15 mouse cellular contexts compared by ENCODE assay signal in the genomic region with DNA sequence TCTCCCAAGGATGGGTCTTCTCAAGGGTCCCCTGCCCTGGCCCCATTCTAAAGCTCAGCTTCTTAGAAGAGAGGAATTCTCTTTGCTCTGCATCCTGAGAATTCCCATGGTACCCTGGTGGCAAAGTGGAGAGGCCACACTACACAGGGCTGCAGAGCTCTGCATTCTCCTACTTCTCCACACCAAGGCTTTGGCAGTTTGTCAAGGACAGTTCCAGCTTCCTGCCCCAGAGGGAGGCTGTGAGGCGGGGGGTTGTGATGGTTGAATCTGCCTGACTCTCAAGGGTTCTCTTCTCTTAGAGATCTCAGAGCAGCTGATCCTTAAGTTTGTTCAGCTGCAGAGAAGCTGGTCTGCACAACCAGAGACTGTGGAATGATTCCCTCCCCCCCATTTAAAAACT. TPM values are rescaled to one million over a fixed set of nuclear protein-coding genes. Genes with fewer than 3 reads are reported as not detected.
A peak's percentile ranks its signal among the peaks of the same experiment; 100 is the strongest.
DNase-seq lines count a peak whose midpoint lies in the region; ATAC-seq and TF ChIP-seq lines count a peak whose summit lies in the region.
"Had no signal": no experiment of that assay in that cellular context is flagged by ENCODE, and none has a peak within 500 bp of the region (broad histone marks: within the 10 kb centered on the region; RNA-seq: fewer than 3 reads in every experiment).

No protein-coding gene starts in this region.

- H3K4me1 ChIP-seq in heart, postnatal 0 days (ENCODE audit: control insufficient read depth, insufficient read depth): no peaks in the 10 kb centered on the region; the same call in 1 of the 2 replicates
- H3K4me1 ChIP-seq in lung, embryonic 15.5 days: peaks cover 17% of the 10 kb centered on the region

- 22% methylated on average over 1 of the region's 1 CpGs for WGBS in heart, postnatal 0 days
- WGBS in lung, embryonic 15.5 days: 50% methylated on average over 1 of the region's 1 CpGs

- no peaks in the 10 kb centered on the region for H3K27me3 ChIP-seq in heart, postnatal 0 days (ENCODE audit: control insufficient read depth, insufficient read depth, low read length)
- no peaks in the 10 kb centered on the region for H3K27me3 ChIP-seq in lung, embryonic 15.5 days

- TF ChIP-seq EP300 in heart, postnatal 0 days (IDR thresholded peaks at IDR 0.05; ENCODE audit: low read depth): no peak

- ATAC-seq in heart, postnatal 0 days (ENCODE audit: insufficient read depth, low read depth): no peak
- ATAC-seq in lung, embryonic 15.5 days (ENCODE audit: borderline replicate concordance, extremely low read depth, low FRiP score, low TSS enrichment): 0 out of 2 replicates have a peak, but pooled peaks have one; percentile 5
- ATAC-seq: forebrain, embryonic 14.5 days had no signal

- H3K27ac ChIP-seq in heart, postnatal 0 days (ENCODE audit: low read depth): no peak overlapping the region
- H3K27ac ChIP-seq in lung, embryonic 15.5 days: no peak overlapping the region
- H3K27ac ChIP-seq: gastrocnemius, adult 2 months; kidney, postnatal 0 days had no signal

- no peak overlapping the region for H3K4me2 ChIP-seq in heart, postnatal 0 days (ENCODE audit: low read depth, low read length)
- no peak overlapping the region for H3K4me2 ChIP-seq in lung, embryonic 15.5 days

- H3K4me3 ChIP-seq in heart, postnatal 0 days (ENCODE audit: low read depth, low read length): no peak overlapping the region
- H3K4me3 ChIP-seq in lung, embryonic 15.5 days: no peak overlapping the region
- H3K4me3 ChIP-seq: gastrocnemius, adult 2 months; myocyte had no signal

- H3K9me3 ChIP-seq in heart, postnatal 0 days (replicated peaks; ENCODE audit: control insufficient read depth, low read length): no peaks in the 10 kb centered on the region
- H3K9me3 ChIP-seq in lung, embryonic 15.5 days: no peaks in the 10 kb centered on the region
- H3K9me3 ChIP-seq: G1E had no signal

- H3K9ac ChIP-seq in heart, postnatal 0 days (replicated peaks; ENCODE audit: low read depth, low read length): no peak overlapping the region
- no peak overlapping the region for H3K9ac ChIP-seq in lung, embryonic 15.5 days

- no peak for DNase-seq in heart, postnatal 0 days (ENCODE audit: low spot score)
- DNase-seq in heart, adult 8-10 months (ENCODE audit: low spot score): no peak
- DNase-seq in lung, postnatal 36 days: no peak
- DNase-seq in ES-CJ7 (ENCODE audit: low read depth, low spot score) (peak; percentile 40), MN1 (ENCODE audit: low spot score) (no peak)
- DNase-seq in adrenal gland, postnatal 10 days: peak; percentile 69
- DNase-seq: cerebellum, adult 2 months; gastrocnemius, adult 2 months; heart, adult 18-20 months; liver had no signal

- no peaks in the 10 kb centered on the region for H3K36me3 ChIP-seq in heart, postnatal 0 days (replicated peaks; ENCODE audit: control insufficient read depth, insufficient read depth, low read length)
- peaks cover 23% of the 10 kb centered on the region; the same call in 1 of the 2 replicates for H3K36me3 ChIP-seq in lung, embryonic 15.5 days
- H3K36me3 ChIP-seq: G1E had no signal

- 0 out of 2 replicates have a peak, but pooled peaks have one; percentile 1 for TF ChIP-seq CTCF in heart, postnatal 0 days (IDR thresholded peaks at IDR 0.05; ENCODE audit: low read depth)

RNA-seq across cellular contexts. Expression of a gene that starts 23.9 kb away (rescaled TPM):
- 6.4 and 23.0 TPM in 2 replicates for total RNA-seq in heart, postnatal 0 days (2014; rRNA removed; ENCODE audit: low replicate concordance)
- 7.0 and 8.7 TPM in 2 replicates for polyA plus RNA-seq in heart, postnatal 0 days (2015; fragmentation: Nextera tagmentation; extraction: Ambion mirVana)
- total RNA-seq in heart, adult 8-10 months (2022): 1 to 10 TPM; 2.5 to 5.3 (median 3.7) TPM
- 96.5 and 105 TPM in 2 replicates for polyA plus RNA-seq in lung, embryonic 15.5 days (2015; fragmentation: Nextera tagmentation; extraction: Ambion mirVana)
- 10 to 100 TPM; 26.5 to 28.8 TPM for total RNA-seq in adrenal gland, postnatal 10 days (2021)
- polyA plus RNA-seq: G1E had no signal

Comparison
In these comparisons a context has a peak if more than half of its experiments do, and no peak if none do; other contexts are left out.
1. DNase-seq: peak in ES-CJ7 (single experiment) and adrenal gland, postnatal 10 days (single experiment); none in heart, postnatal 0 days (single experiment), heart, adult 8-10 months (single experiment), lung, postnatal 36 days (single experiment) and MN1 (single experiment).